Mouse (Mus musculus) myocyte (in vitro differentiated cells): Measurements from ENCODE around the gene Itprid2. TPM values are rescaled to one million over a fixed set of nuclear protein-coding genes. Genes with fewer than 3 reads are reported as not detected.
"Not testable (repeated sequence)": the region's sequence is repeated elsewhere in the genome, so short reads cannot be mapped to it uniquely, and the experiment has no call there.

ENCODE experiments used
- H3K27me3 ChIP-seq: one replicate; pipeline ENCODE4 v1.6.1; 2011; ENCODE audit not compliant: control insufficient read depth, insufficient read depth, insufficient read length
- H3K36me3 ChIP-seq: one replicate; pipeline ENCODE4 v1.6.1; 2011; ENCODE audit not compliant: control insufficient read depth, insufficient read depth
- H3K4me2 ChIP-seq: one replicate; pipeline ENCODE4 v1.6.1; 2011; ENCODE audit warnings: low read depth, control low read depth
- H3K4me3 ChIP-seq: one replicate; pipeline ENCODE4 v1.5.1; 2011; ENCODE audit warnings: mild to moderate bottlenecking, control low read depth, moderate library complexity
- H3K79me2 ChIP-seq: one replicate; pipeline ENCODE4 v1.6.1; 2011; ENCODE audit not compliant: control insufficient read depth, insufficient read depth
- H3ac ChIP-seq: one replicate; pipeline ENCODE4 v1.6.1; 2011; ENCODE audit not compliant: control insufficient read depth, insufficient read length
- CEBPB ChIP-seq: IDR thresholded peaks from 2 replicates; pipeline ENCODE4 v1.6.1; 2011; ENCODE audit warnings: mild to moderate bottlenecking, moderate library complexity; ENCODE audit not compliant: poor library complexity, insufficient read depth, severe bottlenecking
- E2F4 ChIP-seq: IDR thresholded peaks from one replicate; pipeline ENCODE4 v1.6.1; 2011; ENCODE audit warnings: mild to moderate bottlenecking, control low read depth, moderate library complexity; ENCODE audit not compliant: insufficient read depth
- MAX ChIP-seq: IDR thresholded peaks from one replicate; pipeline ENCODE4 v1.6.1; 2011; ENCODE audit warnings: low read depth, mild to moderate bottlenecking, control low read depth
- MYOD1 ChIP-seq, 3 experiments: IDR thresholded peaks; one replicate each; pipeline ENCODE4 v1.6.1; 2011; ENCODE audit warnings: control low read depth in 2 of 3, low read depth in 2 of 3, mild to moderate bottlenecking in 2 of 3, moderate library complexity in 1 of 3; ENCODE audit not compliant: insufficient read length in 2 of 3, control insufficient read depth in 1 of 3
- MYOG ChIP-seq, 3 experiments: IDR thresholded peaks; one replicate each; pipeline ENCODE4 v1.6.1; 2011; ENCODE audit warnings: control low read depth in 2 of 3, low read depth in 2 of 3, mild to moderate bottlenecking in 2 of 3; ENCODE audit not compliant: insufficient read length in 2 of 3, control insufficient read depth in 1 of 3, insufficient read depth in 1 of 3
- POLR2A ChIP-seq: IDR thresholded peaks from one replicate; pipeline ENCODE4 v1.6.1; 2011; ENCODE audit warnings: low read depth, mild to moderate bottlenecking, control low read depth, moderate library complexity; ENCODE audit not compliant: insufficient read length
- POLR2AphosphoS2 ChIP-seq: IDR thresholded peaks from one replicate; pipeline ENCODE4 v1.6.1; 2011; ENCODE audit warnings: low read depth, control low read depth; ENCODE audit not compliant: insufficient read length
- REST ChIP-seq: IDR thresholded peaks from one replicate; pipeline ENCODE4 v1.6.1; 2011; ENCODE audit warnings: mild to moderate bottlenecking, control low read depth, moderate library complexity; ENCODE audit not compliant: insufficient read depth, insufficient read length
- SRF ChIP-seq: IDR thresholded peaks from one replicate; pipeline ENCODE4 v1.6.1; 2011; ENCODE audit warnings: low read depth; ENCODE audit not compliant: control insufficient read depth, insufficient read length
- TCF12 ChIP-seq: IDR thresholded peaks from one replicate; pipeline ENCODE4 v1.6.1; 2011; ENCODE audit warnings: mild to moderate bottlenecking, control low read depth; ENCODE audit not compliant: poor library complexity, insufficient read depth, severe bottlenecking
- TCF3 ChIP-seq: IDR thresholded peaks from one replicate; pipeline ENCODE4 v1.6.1; 2011; ENCODE audit warnings: low read depth, control low read depth; ENCODE audit not compliant: insufficient read length
- USF1 ChIP-seq: IDR thresholded peaks from one replicate; pipeline ENCODE4 v1.6.1; 2011; ENCODE audit warnings: low read depth, mild to moderate bottlenecking, control low read depth, moderate library complexity
- polyA plus RNA-seq: library from polyadenylated mRNA; unstranded; fragments of >200 nt; fragmentation: generic; extraction: Trizol; gene quantifications from one replicate; pipeline ENCODE4 v1.2.1, GENCODE M21; 2012; ENCODE audit warnings: missing spikeins

Gene Itprid2
- 8.1 TPM for polyA plus RNA-seq

- H3K4me3 ChIP-seq, result peak within 1 kb of the TSS; percentile 84
- H3ac ChIP-seq, result peak within 1 kb of the TSS; percentile 46
- H3K36me3 ChIP-seq, result peaks cover 4% of the 10 kb centered on the region
- H3K27me3 ChIP-seq, result no peaks in the 10 kb centered on the region
- peaks cover 37% of the 10 kb centered on the region for H3K79me2 ChIP-seq
- TF ChIP-seq SRF (peak; percentile 60), MYOG (IDR thresholded peaks at IDR 0.05; ENCODE audit: control insufficient read depth in 1 of 3, insufficient read depth in 1 of 3, insufficient read length in 2 of 3, low read depth in 2 of 3) (peak in 2 of 3 experiments; percentile 90 to 93), POLR2AphosphoS2 (peak; percentile 85), TCF12 (no peak), E2F4 (no peak), USF1 (no peak), REST (no peak), POLR2A (peak; percentile 70), TCF3 (peak; percentile 17), MYOD1 (IDR thresholded peaks at IDR 0.05; ENCODE audit: control insufficient read depth in 1 of 3, insufficient read length in 2 of 3, low read depth in 2 of 3) (peak in 2 of 3 experiments; percentile 81 to 94), MAX (no peak), CEBPB (no peak)
- peak within 1 kb of the TSS; percentile 78 for H3K4me2 ChIP-seq
Observed at GRCm38 (mm10) chr2:79634528-79635400, at the start of gene Itprid2. Gene Itprid2 (plus strand): TSS chr2:79635352.

GRCm38 (mm10) chr2:79596177-79596576, 39.0 kb upstream of the Itprid2 start:
- no peak for TF ChIP-seq CEBPB
- no peak for TF ChIP-seq SRF
- no peak for TF ChIP-seq MAX
- no peak for TF ChIP-seq E2F4
- TF ChIP-seq TCF3, result no peak
- no peak for TF ChIP-seq POLR2AphosphoS2
- no peak for TF ChIP-seq MYOD1 (IDR thresholded peaks at IDR 0.05; ENCODE audit: control insufficient read depth in 1 of 3, insufficient read length in 2 of 3, low read depth in 2 of 3)
- no peak for TF ChIP-seq USF1
- no peak for TF ChIP-seq REST
- TF ChIP-seq MYOG (IDR thresholded peaks at IDR 0.05; ENCODE audit: control insufficient read depth in 1 of 3, insufficient read depth in 1 of 3, insufficient read length in 2 of 3, low read depth in 2 of 3), result no peak
- TF ChIP-seq POLR2A, result no peak
- TF ChIP-seq TCF12, result no peak
- H3K4me2 ChIP-seq, result no peak overlapping the region

GRCm38 (mm10) chr2:79597090-79597489, 38.1 kb upstream of the Itprid2 start:
- TF ChIP-seq CEBPB (peak; percentile 54; the same call in 1 of the 2 replicates), SRF (no peak)

More at GRCm38 (mm10) chr2:79596177-79596576, 39.0 kb upstream of the Itprid2 start:
- Histone ChIP-seq H3K4me3 (no peak overlapping the region), H3K27me3 (no peaks in the 10 kb centered on the region), H3K79me2 (no peaks in the 10 kb centered on the region), H3K36me3 (no peaks in the 10 kb centered on the region), H3ac (no peak overlapping the region)

GRCm38 (mm10) chr2:79601109-79601508, 34.0 kb upstream of the Itprid2 start:
- not testable (repeated sequence) for H3K79me2 ChIP-seq
- peak overlapping the region; percentile 25 for H3K4me2 ChIP-seq

More at GRCm38 (mm10) chr2:79597090-79597489, 38.1 kb upstream of the Itprid2 start:
- Histone ChIP-seq H3K4me3 (no peak overlapping the region), H3K4me2 (peak overlapping the region; percentile 56), H3K36me3 (no peaks in the 10 kb centered on the region), H3K79me2 (no peaks in the 10 kb centered on the region), H3ac (no peak overlapping the region), H3K27me3 (no peaks in the 10 kb centered on the region)

GRCm38 (mm10) chr2:79601691-79602116, 33.4 kb upstream of the Itprid2 start:
- no peak overlapping the region for H3K4me3 ChIP-seq
- no peaks in the 10 kb centered on the region for H3K36me3 ChIP-seq
- H3K27me3 ChIP-seq, result no peaks in the 10 kb centered on the region
- TF ChIP-seq MYOD1 (IDR thresholded peaks at IDR 0.05; ENCODE audit: control insufficient read depth in 1 of 3, insufficient read length in 2 of 3, low read depth in 2 of 3) (no peak), SRF (no peak), E2F4 (no peak), POLR2AphosphoS2 (no peak), TCF3 (no peak), TCF12 (no peak), USF1 (no peak), POLR2A (no peak), MYOG (IDR thresholded peaks at IDR 0.05; ENCODE audit: control insufficient read depth in 1 of 3, insufficient read depth in 1 of 3, insufficient read length in 2 of 3, low read depth in 2 of 3) (no peak), MAX (no peak), CEBPB (no peak), REST (no peak)
- no peak overlapping the region for H3ac ChIP-seq
- no peaks in the 10 kb centered on the region for H3K79me2 ChIP-seq
- H3K4me2 ChIP-seq, result peak overlapping the region; percentile 25

More at GRCm38 (mm10) chr2:79601109-79601508, 34.0 kb upstream of the Itprid2 start:
- H3K36me3 ChIP-seq, H3K27me3 ChIP-seq, H3K4me3 ChIP-seq, H3ac ChIP-seq: not testable (repeated sequence)
